In genomic region chr13:84063406-84063805, GRCm38 (mm10) we compare ENCODE assay signal across 12 mouse cellular contexts.
DNase-seq lines count a peak whose midpoint lies in the region; ATAC-seq and TF ChIP-seq lines count a peak whose summit lies in the region.
"Had no signal": no experiment of that assay in that cellular context is flagged by ENCODE, and none has a peak within 500 bp of the region (broad histone marks: within the 10 kb centered on the region; RNA-seq: fewer than 3 reads in every experiment).

No protein-coding gene starts in this region.

- no peak for DNase-seq in left cerebral cortex, adult 2 months (ENCODE audit: extremely low spot score in 1 of 2, low spot score in 2 of 2)
- no peak for DNase-seq in left cerebral cortex, adult 8-10 months (ENCODE audit: low spot score in 2 of 2)
- peak; percentile 61 for DNase-seq in forebrain, embryonic 14.5 days (ENCODE audit: low spot score)
- DNase-seq in hindbrain, postnatal 0 days (ENCODE audit: low spot score) = peak; percentile 36
- DNase-seq in left cerebral cortex, adult 18-20 months (ENCODE audit: low spot score in 2 of 2) = no peak
- DNase-seq: kidney, postnatal 14 days; thymus, adult 18-20 months had no signal

- H3K4me2 ChIP-seq in forebrain, embryonic 14.5 days (ENCODE audit: low read length) = peak overlapping the region; percentile 57
- peak overlapping the region; percentile 59 for H3K4me2 ChIP-seq in hindbrain, postnatal 0 days (ENCODE audit: low read depth, low read length)
- H3K4me2 ChIP-seq in neural tube, embryonic 15.5 days = peak overlapping the region; percentile 44
- H3K4me2 ChIP-seq in kidney, embryonic 15.5 days = no peak overlapping the region
- H3K4me2 ChIP-seq: embryonic facial prominence, embryonic 15.5 days; limb, embryonic 12.5 days had no signal

- 26% methylated on average over 2 of the region's 2 CpGs for WGBS in forebrain, embryonic 14.5 days
- 20% methylated on average over 2 of the region's 2 CpGs for WGBS in hindbrain, postnatal 0 days
- WGBS in neural tube, embryonic 15.5 days = 13% methylated on average over 2 of the region's 2 CpGs
- WGBS in kidney, embryonic 15.5 days = 51% methylated on average over 2 of the region's 2 CpGs

- H3K4me1 ChIP-seq in forebrain, embryonic 14.5 days (ENCODE audit: control insufficient read depth, insufficient read depth, low read length) = peaks cover 55% of the 10 kb centered on the region
- H3K4me1 ChIP-seq in hindbrain, postnatal 0 days (ENCODE audit: insufficient read depth, low read length) = peaks cover 35% of the 10 kb centered on the region; the same call in 1 of the 2 replicates
- H3K4me1 ChIP-seq in neural tube, embryonic 15.5 days = peaks cover 37% of the 10 kb centered on the region
- H3K4me1 ChIP-seq in kidney, embryonic 15.5 days = peaks cover 13% of the 10 kb centered on the region
- H3K4me1 ChIP-seq: embryonic facial prominence, embryonic 15.5 days had no signal

- TF ChIP-seq CTCF in left cerebral cortex, adult 2 months (IDR thresholded peaks at IDR 0.05) = no peak
- TF ChIP-seq CTCF in hindbrain, postnatal 0 days (IDR thresholded peaks at IDR 0.05; ENCODE audit: low read depth) = no peak

- H3K27ac ChIP-seq in left cerebral cortex, adult 2 months = peak overlapping the region; percentile 87
- peak overlapping the region; percentile 99 for H3K27ac ChIP-seq in forebrain, embryonic 14.5 days (ENCODE audit: low read depth, low read length)
- H3K27ac ChIP-seq in hindbrain, postnatal 0 days = peak overlapping the region; percentile 82
- peak overlapping the region; percentile 91 for H3K27ac ChIP-seq in neural tube, embryonic 15.5 days (replicated peaks)
- H3K27ac ChIP-seq in kidney, embryonic 15.5 days = no peak overlapping the region
- H3K27ac ChIP-seq: embryonic facial prominence, embryonic 15.5 days; limb, embryonic 12.5 days had no signal

- no peaks in the 10 kb centered on the region for H3K36me3 ChIP-seq in forebrain, embryonic 14.5 days (ENCODE audit: control insufficient read depth, insufficient read depth, low read length)
- H3K36me3 ChIP-seq in hindbrain, postnatal 0 days (ENCODE audit: insufficient read depth, low read length) = no peaks in the 10 kb centered on the region
- H3K36me3 ChIP-seq in neural tube, embryonic 15.5 days = no peaks in the 10 kb centered on the region
- H3K36me3 ChIP-seq in kidney, embryonic 15.5 days = no peaks in the 10 kb centered on the region
- H3K36me3 ChIP-seq: embryonic facial prominence, embryonic 15.5 days; limb, embryonic 12.5 days had no signal

- intact Hi-C loops in left cerebral cortex, adult 2 months (cut with DNase I) = no loop called here

- ATAC-seq in forebrain, embryonic 14.5 days = no peak
- no peak for ATAC-seq in hindbrain, postnatal 0 days
- ATAC-seq in neural tube, embryonic 15.5 days (ENCODE audit: low FRiP score) = no peak
- no peak for ATAC-seq in kidney, embryonic 15.5 days (replicated peaks; ENCODE audit: low FRiP score)
- ATAC-seq: CD4-positive, CD25-positive, alpha-beta regulatory T cell, adult 4 months had no signal

- H3K4me3 ChIP-seq in left cerebral cortex, adult 2 months = no peak overlapping the region
- H3K4me3 ChIP-seq in forebrain, embryonic 14.5 days (ENCODE audit: low read depth, low read length) = peak overlapping the region; percentile 24
- peak overlapping the region; percentile 16 for H3K4me3 ChIP-seq in hindbrain, postnatal 0 days (ENCODE audit: low read length)
- H3K4me3 ChIP-seq in neural tube, embryonic 15.5 days (replicated peaks) = peak overlapping the region; percentile 22
- H3K4me3 ChIP-seq in kidney, embryonic 15.5 days (replicated peaks) = no peak overlapping the region
- H3K4me3 ChIP-seq: embryonic facial prominence, embryonic 15.5 days; limb, embryonic 12.5 days had no signal

- no peaks in the 10 kb centered on the region for H3K27me3 ChIP-seq in forebrain, embryonic 14.5 days (replicated peaks; ENCODE audit: control insufficient read depth, insufficient read depth, low read length)
- H3K27me3 ChIP-seq in hindbrain, postnatal 0 days (ENCODE audit: insufficient read depth, low read length) = no peaks in the 10 kb centered on the region
- H3K27me3 ChIP-seq in neural tube, embryonic 15.5 days (replicated peaks) = no peaks in the 10 kb centered on the region
- H3K27me3 ChIP-seq in kidney, embryonic 15.5 days = no peaks in the 10 kb centered on the region
- H3K27me3 ChIP-seq: embryonic facial prominence, embryonic 15.5 days; limb, embryonic 12.5 days had no signal

- H3K9me3 ChIP-seq in forebrain, embryonic 14.5 days (replicated peaks; ENCODE audit: control insufficient read depth, low read length) = no peaks in the 10 kb centered on the region
- no peaks in the 10 kb centered on the region for H3K9me3 ChIP-seq in hindbrain, postnatal 0 days (ENCODE audit: low read length)
- H3K9me3 ChIP-seq in neural tube, embryonic 15.5 days (replicated peaks) = no peaks in the 10 kb centered on the region
- H3K9me3 ChIP-seq in kidney, embryonic 15.5 days (replicated peaks) = no peaks in the 10 kb centered on the region
- H3K9me3 ChIP-seq: embryonic facial prominence, embryonic 15.5 days; limb, embryonic 12.5 days had no signal

- H3K9ac ChIP-seq in forebrain, embryonic 14.5 days (ENCODE audit: low read length) = peak overlapping the region; percentile 68
- no peak overlapping the region; the same call in 1 of the 2 replicates for H3K9ac ChIP-seq in hindbrain, postnatal 0 days (replicated peaks; ENCODE audit: low read length)
- peak overlapping the region; percentile 40 for H3K9ac ChIP-seq in neural tube, embryonic 15.5 days (replicated peaks)
- H3K9ac ChIP-seq in kidney, embryonic 15.5 days = no peak overlapping the region
- H3K9ac ChIP-seq: embryonic facial prominence, embryonic 15.5 days; limb, embryonic 12.5 days had no signal

Comparison
In these comparisons a context has a peak if more than half of its experiments do, and no peak if none do; other contexts are left out.
1. DNase-seq: peak in forebrain, embryonic 14.5 days (single experiment) and hindbrain, postnatal 0 days (single experiment); none in left cerebral cortex, adult 2 months (0 of 2), left cerebral cortex, adult 8-10 months (0 of 2) and left cerebral cortex, adult 18-20 months (0 of 2).
2. H3K4me3 ChIP-seq: peak in forebrain, embryonic 14.5 days (single experiment), hindbrain, postnatal 0 days (single experiment) and neural tube, embryonic 15.5 days (single experiment); none in left cerebral cortex, adult 2 months (single experiment) and kidney, embryonic 15.5 days (single experiment).
3. H3K9ac ChIP-seq: peak in forebrain, embryonic 14.5 days (single experiment) and neural tube, embryonic 15.5 days (single experiment); none in hindbrain, postnatal 0 days (single experiment) and kidney, embryonic 15.5 days (single experiment).